Mouse (Mus musculus) heart, adult 2 months (tissue): Measurements from ENCODE around the gene Dusp9.

Experiments used
- CTCF ChIP-seq: fragments of 200-600 bp; IDR thresholded peaks from 2 replicates; pipeline ENCODE4 v1.8.1; 2022; ENCODE audit warnings: antibody characterized with exemption, mild to moderate bottlenecking, moderate library complexity
- EP300 ChIP-seq: fragments of 200-500 bp; IDR thresholded peaks from 2 replicates; pipeline ENCODE4 v1.6.1; 2011; ENCODE audit warnings: low read depth, low read length, control low read depth; ENCODE audit not compliant: insufficient read depth
- POLR2A ChIP-seq: fragments of 200-500 bp; IDR thresholded peaks from 2 replicates; pipeline ENCODE4 v1.6.1; 2011; ENCODE audit warnings: mild to moderate bottlenecking, low read depth, low read length, control low read depth; ENCODE audit not compliant: insufficient read depth

- TF ChIP-seq POLR2A (no peak), CTCF (no peak), EP300 (no peak)
These were observed 34.4 kb downstream of the Dusp9 start for GRCm38 (mm10) chrX:73673619-73673967.
